Mouse (Mus musculus) mature B cell (primary cell): ENCODE measurements around the gene Cygb.
"Not testable (repeated sequence)": the region's sequence is repeated elsewhere in the genome, so short reads cannot be mapped to it uniquely, and the experiment has no call there.

Experiments used
- in situ Hi-C: fragments of 300-500 bp; cut with MboI; formaldehyde crosslinking; loops from 2 replicates; pipeline ENCODE4 v1.14.3; 2019

Cygb gene

GRCm38 (mm10) chr11:116616438-116617118, 37.5 kb downstream of the Cygb start:
- in situ Hi-C loops = no loop called here

GRCm38 (mm10) chr11:116615735-116616437, 38.2 kb downstream of the Cygb start:
- in situ Hi-C loops = no loop called here

- in situ Hi-C loops = no loop called here
Observed at GRCm38 (mm10) chr11:116613234-116613633, 40.9 kb downstream of the Cygb start.

- in situ Hi-C loops = no loop called here
Observed at GRCm38 (mm10) chr11:116612554-116612953, 41.6 kb downstream of the Cygb start.

- in situ Hi-C loops = no loop called here
Observed at GRCm38 (mm10) chr11:116611883-116612282, 42.2 kb downstream of the Cygb start.

- in situ Hi-C loops = not testable (repeated sequence)
Observed at GRCm38 (mm10) chr11:116611168-116611567, 42.9 kb downstream of the Cygb start.

GRCm38 (mm10) chr11:116609965-116610630, 44.0 kb downstream of the Cygb start:
- in situ Hi-C loops = no loop called here

GRCm38 (mm10) chr11:116607717-116608116, 46.4 kb downstream of the Cygb start:
- in situ Hi-C loops = no loop called here

- in situ Hi-C loops = no loop called here
Observed at GRCm38 (mm10) chr11:116604097-116604496, 50.0 kb downstream of the Cygb start.

GRCm38 (mm10) chr11:116603339-116603738, 50.8 kb downstream of the Cygb start:
- in situ Hi-C loops = no loop called here

GRCm38 (mm10) chr11:116602043-116602442, 52.1 kb downstream of the Cygb start:
- in situ Hi-C loops = no loop called here

GRCm38 (mm10) chr11:116601166-116601565, 52.9 kb downstream of the Cygb start:
- in situ Hi-C loops = no loop called here

- in situ Hi-C loops = no loop called here
Observed at GRCm38 (mm10) chr11:116599230-116599629, 54.9 kb downstream of the Cygb start.

- in situ Hi-C loops = no loop called here
Observed at GRCm38 (mm10) chr11:116598193-116598592, 55.9 kb downstream of the Cygb start.

GRCm38 (mm10) chr11:116596766-116597165, 57.3 kb downstream of the Cygb start:
- in situ Hi-C loops = no loop called here
